Mouse (Mus musculus) adrenal gland, postnatal 10 days (tissue): ENCODE data around the gene Rnf115. TPM values are rescaled to one million over a fixed set of nuclear protein-coding genes. Genes with fewer than 3 reads are reported as not detected.

Experiments used
- DNase-seq: peaks from one replicate; pipeline ENCODE4 v3.0.0; 2021; ENCODE audit warnings: mixed read lengths
- total RNA-seq, 2 experiments: library from RNA; stranded (reverse); gene quantifications; 2 replicates each; pipeline ENCODE4 v1.2.3; 2021

The Rnf115 gene
- total RNA-seq, 2 experiments from 2014 or later = 34.1 to 35.7 TPM

GRCm38 (mm10) chr3:96777120-96777519, 49.7 kb downstream of the Rnf115 start:
- DNase-seq = no peak

- no peak for DNase-seq
These were observed 54.8 kb downstream of the Rnf115 start for GRCm38 (mm10) chr3:96782236-96782635.

GRCm38 (mm10) chr3:96787784-96788183, 60.3 kb downstream of the Rnf115 start:
- no peak for DNase-seq

- no peak for DNase-seq
These were observed 61.0 kb downstream of the Rnf115 start for GRCm38 (mm10) chr3:96788506-96788905.

- DNase-seq = no peak
These were observed 72.8 kb downstream of the Rnf115 start for GRCm38 (mm10) chr3:96800254-96800653.

DNA sequence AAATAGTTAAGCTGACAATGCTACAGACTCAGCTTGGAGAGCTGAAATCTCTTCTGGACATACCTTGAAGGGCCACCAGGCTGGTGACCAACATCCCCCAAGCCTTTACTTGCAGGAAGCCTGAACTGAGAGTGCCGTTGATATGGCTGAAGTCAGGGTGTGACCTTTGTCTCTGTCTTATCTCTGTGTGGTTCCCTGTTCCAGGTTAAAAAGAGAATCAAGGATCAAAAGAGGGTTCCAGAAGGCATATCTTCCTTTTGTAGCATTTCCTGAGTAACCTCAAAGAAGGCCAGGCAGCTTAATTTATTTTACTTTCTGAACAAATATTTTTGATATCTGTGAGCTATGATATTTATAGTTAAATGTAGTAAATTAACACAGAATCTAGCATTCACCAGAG, 74.8 kb downstream of the Rnf115 start:
- DNase-seq = no peak

DNA sequence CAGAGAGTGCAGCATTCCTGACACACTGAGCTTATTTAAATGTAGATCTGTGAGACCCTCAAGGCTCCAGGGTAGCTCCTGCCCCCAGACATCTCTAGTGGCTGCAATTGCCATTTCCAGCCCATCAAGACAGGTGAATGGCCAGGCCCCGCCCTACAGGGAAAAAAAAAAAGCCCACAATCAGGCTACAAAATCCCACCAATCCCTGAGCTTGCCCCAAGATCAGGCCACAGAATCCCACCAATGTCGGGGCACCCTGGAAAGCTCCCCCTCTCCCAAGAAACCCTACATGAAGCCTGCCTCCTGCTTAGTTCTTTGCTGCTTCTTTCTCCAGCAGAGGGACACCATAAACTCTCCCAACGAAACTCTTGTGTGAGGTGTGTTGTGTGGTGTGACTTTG, 80.7 kb downstream of the Rnf115 start:
- DNase-seq = no peak

DNA sequence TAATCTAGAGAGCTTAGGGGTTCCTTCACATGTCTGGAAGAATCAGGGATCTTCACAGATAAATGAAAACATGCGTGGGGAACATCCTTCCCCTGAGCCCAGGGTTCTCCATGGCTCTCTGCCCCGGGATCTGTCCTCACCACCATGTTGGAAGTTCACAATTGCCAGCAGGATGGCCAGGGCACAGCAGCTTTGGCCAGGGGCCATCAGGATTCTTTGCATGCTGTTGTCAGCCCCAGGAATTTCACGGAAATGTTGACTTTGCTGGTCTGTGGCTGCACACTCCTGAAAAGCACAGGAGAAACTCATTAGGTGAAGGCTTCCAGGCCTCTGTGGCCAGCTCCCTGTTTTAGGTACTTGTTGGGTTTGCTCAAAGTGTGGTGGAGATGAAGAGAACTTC, 81.2 kb downstream of the Rnf115 start:
- no peak for DNase-seq

DNA sequence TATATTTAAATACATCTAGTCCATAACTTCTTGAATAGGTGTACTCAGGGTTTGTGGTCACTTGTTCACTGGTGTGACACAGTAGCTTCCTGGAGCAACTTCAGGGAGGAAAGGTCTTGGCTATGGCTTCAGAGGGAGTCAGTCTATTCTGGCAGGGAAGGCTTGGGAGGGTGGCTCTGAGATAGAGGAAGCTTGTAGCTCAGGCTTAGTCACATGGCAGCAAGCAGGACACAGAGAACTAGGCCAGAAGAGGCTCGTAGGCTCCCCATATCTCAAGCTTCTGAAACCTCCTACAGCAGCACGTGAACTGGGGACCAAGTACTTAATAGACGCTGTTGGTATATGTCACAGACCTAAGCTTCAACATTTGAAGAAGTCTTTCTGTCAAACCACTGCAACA, 83.8 kb downstream of the Rnf115 start:
- DNase-seq = no peak

DNA sequence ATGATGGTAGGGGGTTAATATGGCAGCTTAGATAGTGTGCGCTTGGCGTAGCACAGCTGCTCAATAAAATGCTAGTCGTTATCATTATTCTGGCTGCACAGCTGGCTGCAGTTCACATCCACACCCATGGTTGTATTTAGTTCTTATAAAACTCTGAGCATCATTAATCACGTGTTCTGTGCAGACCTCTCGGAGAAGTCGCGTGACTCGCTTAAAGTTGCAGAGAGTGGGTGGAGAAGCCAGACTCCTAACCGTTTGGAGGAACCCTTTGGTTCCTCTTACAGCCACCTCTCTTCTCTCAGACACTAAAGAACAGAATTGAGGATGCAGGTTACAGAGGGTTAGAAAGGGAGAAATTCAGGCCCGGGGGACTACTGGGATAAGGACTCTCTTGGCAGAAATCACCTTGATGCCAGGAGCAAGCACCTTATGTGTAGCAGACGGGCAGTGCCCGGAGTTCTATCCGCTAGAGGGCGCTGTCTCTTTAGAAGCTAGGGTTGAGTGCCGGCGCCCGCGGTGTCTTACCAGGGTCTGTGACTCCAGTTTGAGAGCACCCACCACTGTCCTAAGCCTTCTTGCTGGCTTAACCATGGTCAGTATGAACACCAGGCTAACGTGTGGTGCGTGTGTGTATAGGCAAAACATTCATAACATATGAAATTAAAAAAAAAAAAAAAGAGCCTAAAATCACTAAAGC, 85.1 kb downstream of the Rnf115 start:
- peak; percentile 94 for DNase-seq

GRCm38 (mm10) chr3:96813106-96813505, 85.6 kb downstream of the Rnf115 start:
- peak; percentile 62 for DNase-seq

GRCm38 (mm10) chr3:96813591-96814244, 86.3 kb downstream of the Rnf115 start:
- DNase-seq = no peak

DNA sequence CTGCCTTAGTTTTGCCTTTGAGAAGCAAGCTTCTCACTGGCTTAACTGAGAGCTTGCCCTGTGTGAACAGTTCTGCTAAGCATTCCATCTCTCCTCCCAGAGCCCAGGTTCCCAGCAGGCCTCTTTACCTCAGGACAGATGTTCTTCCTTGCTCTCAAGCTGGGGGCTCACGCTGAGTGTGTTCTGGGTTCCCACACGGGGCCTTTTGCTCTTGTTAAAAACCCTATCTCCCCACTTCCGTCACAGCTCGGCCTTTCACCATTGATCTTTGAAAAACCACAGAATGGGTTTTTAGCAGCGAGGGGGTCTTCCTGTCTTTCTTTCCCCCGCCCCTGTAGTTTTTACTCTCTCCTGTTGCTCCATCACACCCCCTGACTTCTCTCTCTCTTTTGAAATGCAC, 86.9 kb downstream of the Rnf115 start:
- no peak for DNase-seq

GRCm38 (mm10) chr3:96820116-96820915, 92.9 kb downstream of the Rnf115 start:
- DNase-seq = peak; percentile 36

DNA sequence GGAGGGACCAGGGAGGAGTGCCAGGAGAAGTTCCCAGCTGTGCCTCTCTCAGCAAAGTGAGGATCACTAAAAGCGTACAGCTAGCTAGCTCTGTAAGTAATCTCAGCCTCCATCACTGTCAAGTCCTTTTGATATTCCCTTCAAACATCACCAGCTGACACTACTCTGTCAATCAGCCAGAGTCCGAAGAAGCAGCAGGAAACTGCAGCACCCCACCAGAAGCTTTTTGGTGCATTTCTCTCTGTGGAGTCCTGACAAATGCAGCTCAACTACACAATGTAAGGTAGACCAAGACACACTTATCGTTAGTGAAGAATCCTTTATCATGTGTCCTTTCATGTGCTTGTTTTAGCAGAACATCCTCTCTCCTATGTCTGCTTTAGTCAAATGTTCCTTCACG, 94.1 kb downstream of the Rnf115 start:
- DNase-seq = no peak

DNA sequence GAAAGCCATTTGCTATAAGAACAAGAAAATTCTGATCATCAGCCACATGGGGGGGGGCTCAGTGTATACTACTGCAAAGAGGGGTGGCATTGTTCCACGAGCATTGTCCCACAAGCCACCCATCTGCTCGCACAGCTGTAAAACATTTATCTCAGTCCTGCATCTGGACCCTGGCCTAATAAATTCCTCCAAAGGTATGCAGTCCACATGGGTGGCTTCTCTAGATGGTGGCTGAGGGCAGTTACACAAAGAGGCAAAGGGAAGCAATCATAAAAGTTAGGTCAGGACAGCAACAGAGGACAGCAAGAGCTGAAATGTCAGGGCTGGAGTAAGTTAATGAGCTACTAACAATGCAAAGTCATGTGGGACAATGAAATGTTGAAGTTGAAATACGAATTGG, 96.2 kb downstream of the Rnf115 start:
- DNase-seq = no peak

GRCm38 (mm10) chr3:96824614-96825013, 97.2 kb downstream of the Rnf115 start:
- no peak for DNase-seq

- no peak for DNase-seq
These were observed 97.8 kb downstream of the Rnf115 start for GRCm38 (mm10) chr3:96825261-96825660.

GRCm38 (mm10) chr3:96828308-96828864, 100.9 kb downstream of the Rnf115 start:
- no peak for DNase-seq

DNA sequence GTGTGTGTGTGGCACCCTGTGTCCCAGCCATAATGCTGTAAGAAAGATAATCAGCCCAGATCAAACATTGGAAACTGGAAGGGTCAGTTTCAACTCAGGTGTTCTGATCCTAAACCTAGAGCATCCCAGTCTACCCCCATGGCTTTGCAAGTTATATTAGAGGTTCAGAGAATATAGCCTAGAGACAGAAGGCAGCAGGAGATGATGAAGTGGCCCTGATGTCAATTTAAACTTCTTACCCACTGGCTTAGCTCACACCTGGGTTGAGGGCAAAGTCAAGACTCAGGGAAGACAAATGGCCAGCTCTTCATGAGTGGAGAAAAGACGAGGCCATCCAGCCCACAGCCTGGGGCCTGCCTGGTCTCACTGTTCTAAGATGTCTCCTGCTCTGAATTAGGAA, 101.5 kb downstream of the Rnf115 start, which contains the start of the genes Pdzk1 and Cd160:
TSS of gene Pdzk1 (plus strand) at position 301 of the 400 bp plus-strand sequence.
TSS of gene Cd160 (minus strand) at position 368 of the 400 bp plus-strand sequence.
- DNase-seq = no peak

DNA sequence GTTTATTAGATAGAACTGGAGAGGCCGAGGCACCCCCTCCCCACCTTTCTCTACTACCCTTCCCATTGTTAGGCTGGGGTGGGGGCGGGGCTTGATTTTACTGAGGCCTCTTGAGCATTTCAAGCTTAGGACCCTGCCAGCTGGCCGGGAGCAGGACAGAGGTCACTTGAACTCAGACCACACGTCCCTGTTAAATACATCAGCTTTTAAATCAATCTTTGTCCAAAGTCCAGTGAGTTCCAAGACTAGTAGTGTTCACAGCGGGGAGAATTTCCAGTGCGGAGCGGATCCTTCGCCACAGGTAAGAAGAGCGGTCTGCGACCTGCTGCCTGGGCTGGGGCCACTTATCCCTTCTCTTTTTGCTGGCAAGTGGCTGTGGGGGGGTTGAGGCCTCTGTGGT, 102.4 kb downstream of the Rnf115 start:
- no peak for DNase-seq

GRCm38 (mm10) chr3:96832930-96833329, 105.5 kb downstream of the Rnf115 start:
- no peak for DNase-seq
